Mouse (Mus musculus): Measurements from ENCODE around the gene Ehmt2. TPM values are rescaled to one million over a fixed set of nuclear protein-coding genes. Genes with fewer than 3 reads are reported as not detected.
"Not testable (repeated sequence)": the region's sequence is repeated elsewhere in the genome, so short reads cannot be mapped to it uniquely, and the experiment has no call there.

Gene Ehmt2
- polyA plus RNA-seq, 1 experiment from 2014 or later: 61.0 TPM

- Histone ChIP-seq H3K9ac (ENCODE audit: low read depth, low read length) (peak overlapping the region; percentile 51), H3K27ac (replicated peaks; ENCODE audit: low read depth, low read length) (no peak overlapping the region)
These were observed 43.2 kb downstream of the Ehmt2 start for GRCm38 (mm10) chr17:34941344-34942041.

GRCm38 (mm10) chr17:34943128-34943815, 45.0 kb downstream of the Ehmt2 start:
- no peaks in the 10 kb centered on the region for H3K27me3 ChIP-seq (replicated peaks; ENCODE audit: control insufficient read depth, insufficient read depth, low read length)
- no peak overlapping the region for H3K9ac ChIP-seq (ENCODE audit: low read depth, low read length)
- no peak overlapping the region for H3K27ac ChIP-seq (replicated peaks; ENCODE audit: low read depth, low read length)
- 76% methylated on average over 4 of the region's 4 CpGs for WGBS
- H3K4me2 ChIP-seq (ENCODE audit: low read depth, low read length): no peak overlapping the region
- H3K36me3 ChIP-seq (ENCODE audit: control insufficient read depth, insufficient read depth, low read length): no peaks in the 10 kb centered on the region
- peaks cover 5% of the 10 kb centered on the region; the same call in 1 of the 2 replicates for H3K4me1 ChIP-seq (ENCODE audit: control insufficient read depth, insufficient read depth, low read length)
- DNase-seq (ENCODE audit: low spot score): no peak
- no peaks in the 10 kb centered on the region for H3K9me3 ChIP-seq (ENCODE audit: control insufficient read depth, low read length)
- no peak overlapping the region for H3K4me3 ChIP-seq (ENCODE audit: low read depth, low read length)
- ATAC-seq (ENCODE audit: low read depth): no peak

More at GRCm38 (mm10) chr17:34941344-34942041, 43.2 kb downstream of the Ehmt2 start:
- peak; percentile 22; the same call in 1 of the 2 replicates for ATAC-seq (ENCODE audit: low read depth)
- H3K4me2 ChIP-seq (ENCODE audit: low read depth, low read length): peak overlapping the region; percentile 50
- 6% methylated on average over 15 of the region's 15 CpGs for WGBS
- no peaks in the 10 kb centered on the region for H3K36me3 ChIP-seq (ENCODE audit: control insufficient read depth, insufficient read depth, low read length)
- DNase-seq (ENCODE audit: low spot score): no peak
- H3K4me1 ChIP-seq (ENCODE audit: control insufficient read depth, insufficient read depth, low read length): peaks cover 5% of the 10 kb centered on the region; the same call in 1 of the 2 replicates
- no peaks in the 10 kb centered on the region for H3K9me3 ChIP-seq (ENCODE audit: control insufficient read depth, low read length)
- no peaks in the 10 kb centered on the region for H3K27me3 ChIP-seq (replicated peaks; ENCODE audit: control insufficient read depth, insufficient read depth, low read length)
- peak overlapping the region; percentile 20 for H3K4me3 ChIP-seq (ENCODE audit: low read depth, low read length)

GRCm38 (mm10) chr17:34944362-34944761, 46.1 kb downstream of the Ehmt2 start:
- no peak overlapping the region for H3K9ac ChIP-seq (ENCODE audit: low read depth, low read length)
- peaks cover under 1% of the 10 kb centered on the region for H3K36me3 ChIP-seq (ENCODE audit: control insufficient read depth, insufficient read depth, low read length)
- no peak overlapping the region for H3K4me3 ChIP-seq (ENCODE audit: low read depth, low read length)
- DNase-seq (ENCODE audit: low spot score): no peak
- H3K4me1 ChIP-seq (ENCODE audit: control insufficient read depth, insufficient read depth, low read length): peaks cover 5% of the 10 kb centered on the region; the same call in 1 of the 2 replicates
- no peaks in the 10 kb centered on the region for H3K27me3 ChIP-seq (replicated peaks; ENCODE audit: control insufficient read depth, insufficient read depth, low read length)
- ATAC-seq (ENCODE audit: low read depth): no peak
- no peak overlapping the region for H3K27ac ChIP-seq (replicated peaks; ENCODE audit: low read depth, low read length)
- no peaks in the 10 kb centered on the region for H3K9me3 ChIP-seq (ENCODE audit: control insufficient read depth, low read length)
- no peak overlapping the region for H3K4me2 ChIP-seq (ENCODE audit: low read depth, low read length)

GRCm38 (mm10) chr17:34946486-34947140, 48.3 kb downstream of the Ehmt2 start:
- no peak overlapping the region for H3K4me3 ChIP-seq (ENCODE audit: low read depth, low read length)
- H3K4me1 ChIP-seq (ENCODE audit: control insufficient read depth, insufficient read depth, low read length): peaks cover 7% of the 10 kb centered on the region; the same call in 1 of the 2 replicates
- H3K27me3 ChIP-seq (replicated peaks; ENCODE audit: control insufficient read depth, insufficient read depth, low read length): no peaks in the 10 kb centered on the region
- H3K36me3 ChIP-seq (ENCODE audit: control insufficient read depth, insufficient read depth, low read length): peaks cover 21% of the 10 kb centered on the region
- ATAC-seq (ENCODE audit: low read depth) (no peak), DNase-seq (ENCODE audit: low spot score) (no peak)
- H3K9me3 ChIP-seq (ENCODE audit: control insufficient read depth, low read length): no peaks in the 10 kb centered on the region
- no peak overlapping the region for H3K4me2 ChIP-seq (ENCODE audit: low read depth, low read length)
- no peak overlapping the region for H3K9ac ChIP-seq (ENCODE audit: low read depth, low read length)
- 88% methylated on average over 5 of the region's 5 CpGs for WGBS
- no peak overlapping the region for H3K27ac ChIP-seq (replicated peaks; ENCODE audit: low read depth, low read length)

GRCm38 (mm10) chr17:34947606-34948005, 49.3 kb downstream of the Ehmt2 start:
- H3K4me1 ChIP-seq (ENCODE audit: control insufficient read depth, insufficient read depth, low read length): peaks cover 4% of the 10 kb centered on the region; the same call in 1 of the 2 replicates
- no peak overlapping the region for H3K9ac ChIP-seq (ENCODE audit: low read depth, low read length)
- no peak overlapping the region for H3K4me3 ChIP-seq (ENCODE audit: low read depth, low read length)
- no peak for ATAC-seq (ENCODE audit: low read depth)
- no peak overlapping the region for H3K27ac ChIP-seq (replicated peaks; ENCODE audit: low read depth, low read length)
- H3K27me3 ChIP-seq (replicated peaks; ENCODE audit: control insufficient read depth, insufficient read depth, low read length): no peaks in the 10 kb centered on the region
- no peak for DNase-seq (ENCODE audit: low spot score)
- no peaks in the 10 kb centered on the region for H3K9me3 ChIP-seq (ENCODE audit: control insufficient read depth, low read length)
- 27% methylated on average over 8 of the region's 8 CpGs for WGBS
- H3K36me3 ChIP-seq (ENCODE audit: control insufficient read depth, insufficient read depth, low read length): peaks cover 21% of the 10 kb centered on the region
- no peak overlapping the region for H3K4me2 ChIP-seq (ENCODE audit: low read depth, low read length)

GRCm38 (mm10) chr17:34948721-34949552, 50.7 kb downstream of the Ehmt2 start:
- H3K27ac ChIP-seq (replicated peaks; ENCODE audit: low read depth, low read length); DNase-seq (ENCODE audit: low spot score): not testable (repeated sequence)

GRCm38 (mm10) chr17:34949553-34949969, 51.3 kb downstream of the Ehmt2 start:
- H3K4me1 ChIP-seq (ENCODE audit: control insufficient read depth, insufficient read depth, low read length): peaks cover 4% of the 10 kb centered on the region; the same call in 1 of the 2 replicates
- H3K4me3 ChIP-seq (ENCODE audit: low read depth, low read length): no peak overlapping the region
- no peaks in the 10 kb centered on the region for H3K9me3 ChIP-seq (ENCODE audit: control insufficient read depth, low read length)
- no peak overlapping the region for H3K9ac ChIP-seq (ENCODE audit: low read depth, low read length)
- peaks cover 21% of the 10 kb centered on the region for H3K36me3 ChIP-seq (ENCODE audit: control insufficient read depth, insufficient read depth, low read length)
- whole genome bisulfite sequencing: 40% methylated on average over 4 of the region's 4 CpGs
- H3K4me2 ChIP-seq (ENCODE audit: low read depth, low read length): peak overlapping the region; percentile 91
- no peak for DNase-seq (ENCODE audit: low spot score)
- no peak for ATAC-seq (ENCODE audit: low read depth)
- no peak overlapping the region for H3K27ac ChIP-seq (replicated peaks; ENCODE audit: low read depth, low read length)
- no peaks in the 10 kb centered on the region for H3K27me3 ChIP-seq (replicated peaks; ENCODE audit: control insufficient read depth, insufficient read depth, low read length)

More at GRCm38 (mm10) chr17:34948721-34949552, 50.7 kb downstream of the Ehmt2 start:
- WGBS: 65% methylated on average over 9 of the region's 9 CpGs
- H3K4me1 ChIP-seq (ENCODE audit: control insufficient read depth, insufficient read depth, low read length); H3K4me3 ChIP-seq (ENCODE audit: low read depth, low read length); H3K4me2 ChIP-seq (ENCODE audit: low read depth, low read length); H3K9me3 ChIP-seq (ENCODE audit: control insufficient read depth, low read length); H3K27me3 ChIP-seq (replicated peaks; ENCODE audit: control insufficient read depth, insufficient read depth, low read length); ATAC-seq (ENCODE audit: low read depth); H3K9ac ChIP-seq (ENCODE audit: low read depth, low read length): not testable (repeated sequence)
- H3K36me3 ChIP-seq (ENCODE audit: control insufficient read depth, insufficient read depth, low read length): peaks cover 21% of the 10 kb centered on the region
